Mouse (Mus musculus): ENCODE results near the gene Pxdn.

GRCm38 (mm10) chr12:29986241-29986640 is 48.8 kb downstream of the Pxdn start:
- TF ChIP-seq CTCF (IDR thresholded peaks at IDR 0.05; ENCODE audit: low read depth, low read length) = no peak
- no peak for TF ChIP-seq POLR2A (IDR thresholded peaks at IDR 0.05; ENCODE audit: borderline replicate concordance, low read depth, low read length)
